Mouse (Mus musculus): ENCODE data around the gene Arpc5. TPM values are rescaled to one million over a fixed set of nuclear protein-coding genes. Genes with fewer than 3 reads are reported as not detected.
"Not testable (repeated sequence)": the region's sequence is repeated elsewhere in the genome, so short reads cannot be mapped to it uniquely, and the experiment has no call there.

Gene Arpc5
- 100 to 1,000 TPM; 631 to 671 TPM for polyA plus RNA-seq (2017; shearing (Covaris generic))

- ATAC-seq: peak; percentile 83
Measured at GRCm38 (mm10) chr1:152766032-152766772, at the start of gene Arpc5, which contains the start of gene Rgl1. Gene Arpc5, plus strand, starts transcription at chr1:152766542. Gene Rgl1, minus strand, starts transcription at chr1:152766351.

GRCm38 (mm10) chr1:152717329-152717728 lies 49.0 kb upstream of the Arpc5 start:
- no peak for ATAC-seq

- no peak for ATAC-seq
Measured at GRCm38 (mm10) chr1:152718200-152718599, 48.1 kb upstream of the Arpc5 start.

- ATAC-seq: no peak
Measured at GRCm38 (mm10) chr1:152720969-152721368, 45.4 kb upstream of the Arpc5 start.

- ATAC-seq: no peak
Measured at GRCm38 (mm10) chr1:152721535-152722198, 44.7 kb upstream of the Arpc5 start.

- peak; percentile 52 for ATAC-seq
Measured at GRCm38 (mm10) chr1:152724286-152724685, 42.1 kb upstream of the Arpc5 start.

GRCm38 (mm10) chr1:152726095-152726494 lies 40.2 kb upstream of the Arpc5 start:
- ATAC-seq: no peak

- no peak for ATAC-seq
Measured at GRCm38 (mm10) chr1:152727604-152728236, 38.6 kb upstream of the Arpc5 start.

- no peak for ATAC-seq
Measured at GRCm38 (mm10) chr1:152738793-152739192, 27.5 kb upstream of the Arpc5 start.

- ATAC-seq: no peak
Measured at GRCm38 (mm10) chr1:152739374-152739773, 27.0 kb upstream of the Arpc5 start.

GRCm38 (mm10) chr1:152743095-152743826 lies 23.1 kb upstream of the Arpc5 start:
- no peak for ATAC-seq

- ATAC-seq: no peak
Measured at GRCm38 (mm10) chr1:152746426-152746825, 19.9 kb upstream of the Arpc5 start.

GRCm38 (mm10) chr1:152749276-152749675 lies 17.1 kb upstream of the Arpc5 start:
- no peak for ATAC-seq

GRCm38 (mm10) chr1:152750312-152750965 lies 15.9 kb upstream of the Arpc5 start, which contains the start of gene Apobec4:
Gene Apobec4, plus strand, starts transcription at chr1:152750551.
- ATAC-seq: no peak

GRCm38 (mm10) chr1:152761791-152762190 lies 4.6 kb upstream of the Arpc5 start:
- ATAC-seq: no peak

GRCm38 (mm10) chr1:152766804-152767748 lies 734 bp downstream of the Arpc5 start:
- peak; percentile 2 for ATAC-seq

GRCm38 (mm10) chr1:152767749-152768488 lies 1.6 kb downstream of the Arpc5 start:
- ATAC-seq: peak; percentile 65

GRCm38 (mm10) chr1:152771016-152771415 lies 4.7 kb downstream of the Arpc5 start:
- no peak for ATAC-seq

- not testable (repeated sequence) for ATAC-seq
Measured at GRCm38 (mm10) chr1:152774601-152775000, 8.3 kb downstream of the Arpc5 start.

- ATAC-seq: peak; percentile 50
Measured at GRCm38 (mm10) chr1:152779071-152779737, 12.9 kb downstream of the Arpc5 start.

All from activated CD4-positive, CD25-positive, alpha-beta regulatory T cell, adult 4 months (primary cell).